Mouse (Mus musculus): ENCODE results near the gene Slc4a2. TPM values are rescaled to one million over a fixed set of nuclear protein-coding genes. Genes with fewer than 3 reads are reported as not detected.

The Slc4a2 gene
- total and polyA plus RNA-seq, 2 experiments from 2014 or later, result 11.8 to 35.7 TPM

DNA sequence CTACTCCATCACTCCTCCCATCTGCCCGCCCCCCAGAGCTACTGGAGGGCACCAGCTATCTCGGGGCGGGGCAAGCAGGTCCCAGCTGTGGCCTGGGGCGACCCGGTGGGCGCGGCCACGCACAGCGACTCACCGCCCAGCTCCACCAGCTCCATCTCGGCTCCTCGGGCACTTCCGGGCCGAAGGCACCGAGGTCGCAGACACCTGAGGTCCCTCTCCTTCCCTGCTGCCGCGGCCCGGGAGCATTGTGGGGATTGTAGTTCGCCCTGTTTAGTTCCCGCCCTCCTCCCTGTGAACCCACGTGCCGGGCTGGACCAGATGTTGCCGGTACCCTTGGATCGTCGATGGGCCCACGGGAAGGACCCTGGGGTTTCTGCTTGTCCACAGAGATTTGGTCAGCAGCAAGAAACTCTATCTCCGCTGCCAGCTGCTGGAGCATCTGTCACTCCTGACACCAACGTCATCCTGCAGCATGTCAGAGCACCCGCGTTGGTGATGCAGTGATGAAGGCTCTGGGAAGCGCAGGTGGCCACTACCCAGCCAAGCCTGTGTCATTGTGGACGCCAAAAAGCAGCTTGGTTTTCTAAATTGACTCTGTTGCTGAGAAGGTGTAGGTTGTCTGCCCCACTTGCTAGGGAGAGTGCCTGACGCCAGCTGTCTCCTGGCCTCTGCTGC lies 24.1 kb downstream of the Slc4a2 start, which contains the start of gene Tmub1:
Tmub1 (minus strand) TSS at position 231 of the 675 bp plus-strand sequence.
- H3K9ac ChIP-seq (replicated peaks; ENCODE audit: low read length, poor library complexity, severe bottlenecking), result peak within 1 kb of the TSS; percentile 66
- DNase-seq (ENCODE audit: low spot score) (peak; percentile 79), ATAC-seq (ENCODE audit: low FRiP score) (peak; percentile 64)
- H3K27me3 ChIP-seq (ENCODE audit: insufficient read depth, low read length), result no peaks in the 10 kb centered on the region
- peak within 1 kb of the TSS; percentile 70 for H3K4me3 ChIP-seq (ENCODE audit: low read depth, low read length)
- no peaks in the 10 kb centered on the region for H3K9me3 ChIP-seq (ENCODE audit: low read length)
- peak within 1 kb of the TSS; percentile 92 for H3K4me2 ChIP-seq (ENCODE audit: low read depth, low read length, poor library complexity, severe bottlenecking)
- no peak for TF ChIP-seq CTCF (IDR thresholded peaks at IDR 0.05)
- H3K4me1 ChIP-seq (ENCODE audit: insufficient read depth, low read length), result peaks cover 16% of the 10 kb centered on the region
- 1% methylated on average over 34 of the region's 34 CpGs for WGBS
- H3K27ac ChIP-seq (ENCODE audit: low read depth, low read length), result peak within 1 kb of the TSS; percentile 57
- H3K36me3 ChIP-seq (ENCODE audit: insufficient read depth, low read length), result peaks cover 3% of the 10 kb centered on the region; the same call in 1 of the 2 replicates

DNA sequence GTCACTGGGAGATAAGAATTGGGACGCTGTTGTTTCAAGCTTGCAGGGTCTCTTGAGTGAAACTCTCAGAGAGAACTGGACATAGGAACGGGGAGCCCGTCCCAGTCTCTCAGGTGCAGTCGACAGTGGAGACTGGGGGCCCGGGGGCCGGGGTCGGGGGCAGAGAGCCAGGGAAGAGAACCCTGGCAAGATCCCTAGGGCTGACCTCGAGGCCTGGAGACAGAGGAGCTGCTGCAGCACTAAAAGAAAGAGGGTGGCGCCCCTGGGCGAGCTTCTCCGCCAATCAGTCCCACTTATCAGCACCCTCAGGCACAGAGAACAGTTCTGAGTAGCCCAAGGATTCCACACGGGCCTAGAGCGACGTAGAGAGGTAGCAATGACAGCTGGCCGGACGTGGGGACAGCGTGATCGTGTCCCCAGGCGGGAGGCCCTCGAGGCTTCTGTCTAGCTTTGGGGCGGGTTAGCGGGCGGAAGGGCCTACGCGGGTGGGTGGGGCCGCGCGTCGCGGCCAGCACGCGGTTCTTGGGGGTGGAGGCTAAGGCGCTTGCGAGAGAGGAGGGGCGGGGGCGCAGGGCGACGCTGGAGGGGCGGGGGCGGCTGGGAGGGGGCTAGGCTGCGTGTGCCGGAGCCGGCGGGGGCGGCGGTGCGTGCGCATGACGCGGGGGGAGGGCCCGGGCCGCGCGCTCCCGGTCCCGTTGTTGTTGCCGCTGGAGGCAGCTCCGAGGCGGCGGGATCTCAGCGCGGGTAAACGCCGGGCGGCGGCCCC lies 27.8 kb downstream of the Slc4a2 start:
- H3K36me3 ChIP-seq (ENCODE audit: insufficient read depth, low read length), result no peaks in the 10 kb centered on the region
- TF ChIP-seq CTCF (IDR thresholded peaks at IDR 0.05), result no peak
- DNase-seq (ENCODE audit: low spot score), result peak; percentile 92
- H3K4me3 ChIP-seq (ENCODE audit: low read depth, low read length), result peak overlapping the region; percentile 65
- WGBS, result 2% methylated on average over 29 of the region's 66 CpGs
- peak; percentile 77 for ATAC-seq (ENCODE audit: low FRiP score)
- peak overlapping the region; percentile 98 for H3K4me2 ChIP-seq (ENCODE audit: low read depth, low read length, poor library complexity, severe bottlenecking)
- no peaks in the 10 kb centered on the region for H3K27me3 ChIP-seq (ENCODE audit: insufficient read depth, low read length)
- H3K27ac ChIP-seq (ENCODE audit: low read depth, low read length), result peak overlapping the region; percentile 86
- H3K9ac ChIP-seq (replicated peaks; ENCODE audit: low read length, poor library complexity, severe bottlenecking), result peak overlapping the region; percentile 91
- peaks cover 27% of the 10 kb centered on the region for H3K4me1 ChIP-seq (ENCODE audit: insufficient read depth, low read length)
- no peaks in the 10 kb centered on the region for H3K9me3 ChIP-seq (ENCODE audit: low read length)

GRCm38 (mm10) chr5:24452030-24452690 lies 28.5 kb downstream of the Slc4a2 start, which contains the start of gene Agap3:
TSS of gene Agap3 (plus strand) at chr5:24452177.
- Histone ChIP-seq H3K4me3 (ENCODE audit: low read depth, low read length) (peak within 1 kb of the TSS; percentile 65), H3K9me3 (ENCODE audit: low read length) (no peaks in the 10 kb centered on the region), H3K36me3 (ENCODE audit: insufficient read depth, low read length) (no peaks in the 10 kb centered on the region), H3K9ac (replicated peaks; ENCODE audit: low read length, poor library complexity, severe bottlenecking) (peak within 1 kb of the TSS; percentile 91), H3K4me1 (ENCODE audit: insufficient read depth, low read length) (peaks cover 27% of the 10 kb centered on the region), H3K27me3 (ENCODE audit: insufficient read depth, low read length) (no peaks in the 10 kb centered on the region), H3K27ac (ENCODE audit: low read depth, low read length) (peak within 1 kb of the TSS; percentile 86), H3K4me2 (ENCODE audit: low read depth, low read length, poor library complexity, severe bottlenecking) (peak within 1 kb of the TSS; percentile 98)
- peak; percentile 4; the same call in 1 of the 2 replicates for ATAC-seq (ENCODE audit: low FRiP score)
- no peak for TF ChIP-seq CTCF (IDR thresholded peaks at IDR 0.05)
- 0% methylated on average over 59 of the region's 85 CpGs for WGBS
- DNase-seq (ENCODE audit: low spot score), result peak; percentile 50

- WGBS, result under 1% methylated on average over 29 of the region's 29 CpGs
- DNase-seq (ENCODE audit: low spot score), result no peak
Measured at GRCm38 (mm10) chr5:24452691-24453233, 29.1 kb downstream of the Slc4a2 start.

DNA sequence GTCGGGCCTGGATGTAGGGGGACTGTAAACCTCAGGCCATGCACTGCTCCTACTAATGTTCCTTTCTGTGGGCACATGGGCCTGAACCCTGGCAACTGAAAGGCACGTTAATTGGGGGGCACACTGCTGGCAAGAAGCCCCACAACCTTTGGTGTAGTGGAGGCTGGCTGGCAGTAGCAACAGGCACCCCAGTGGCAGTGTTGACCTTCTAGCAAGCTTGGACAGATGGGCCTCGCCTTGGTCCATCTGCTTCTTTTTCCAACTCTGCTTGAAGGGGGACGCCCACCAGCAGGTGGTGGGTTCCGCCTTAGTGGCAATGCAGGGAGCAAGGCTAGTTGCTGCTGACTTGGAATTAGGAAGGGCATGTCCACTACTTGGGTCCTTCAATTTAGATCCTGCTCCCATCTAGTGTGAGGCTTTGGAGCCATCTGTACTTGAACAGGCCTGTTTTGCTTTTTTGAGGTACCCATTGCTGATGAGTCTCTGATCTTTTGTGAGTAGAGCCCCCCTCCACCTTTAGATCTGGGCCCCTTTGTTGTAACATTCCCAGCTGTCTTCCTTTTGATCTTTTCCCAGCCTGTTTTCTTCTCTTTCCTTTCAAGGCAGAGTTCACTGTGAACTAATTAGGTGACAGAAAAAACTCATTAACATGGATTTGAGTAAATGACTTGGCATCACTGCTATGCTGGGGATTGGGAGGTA lies 29.8 kb downstream of the Slc4a2 start:
- Histone ChIP-seq H3K4me3 (ENCODE audit: low read depth, low read length) (peak overlapping the region; percentile 65), H3K27ac (ENCODE audit: low read depth, low read length) (peak overlapping the region; percentile 86), H3K9ac (replicated peaks; ENCODE audit: low read length, poor library complexity, severe bottlenecking) (peak overlapping the region; percentile 91), H3K4me1 (ENCODE audit: insufficient read depth, low read length) (peaks cover 22% of the 10 kb centered on the region), H3K4me2 (ENCODE audit: low read depth, low read length, poor library complexity, severe bottlenecking) (peak overlapping the region; percentile 98), H3K36me3 (ENCODE audit: insufficient read depth, low read length) (no peaks in the 10 kb centered on the region), H3K9me3 (ENCODE audit: low read length) (no peaks in the 10 kb centered on the region), H3K27me3 (ENCODE audit: insufficient read depth, low read length) (no peaks in the 10 kb centered on the region)
- TF ChIP-seq CTCF (IDR thresholded peaks at IDR 0.05), result 0 out of 2 replicates have a peak, but pooled peaks have one; percentile 15
- WGBS, result 2% methylated on average over 5 of the region's 5 CpGs
- peak; percentile 64 for DNase-seq (ENCODE audit: low spot score)
- no peak; the same call in 1 of the 2 replicates for ATAC-seq (ENCODE audit: low FRiP score)

More at GRCm38 (mm10) chr5:24452691-24453233, 29.1 kb downstream of the Slc4a2 start:
- H3K27ac ChIP-seq (ENCODE audit: low read depth, low read length), result peak overlapping the region; percentile 86
- peak overlapping the region; percentile 91 for H3K9ac ChIP-seq (replicated peaks; ENCODE audit: low read length, poor library complexity, severe bottlenecking)
- H3K4me1 ChIP-seq (ENCODE audit: insufficient read depth, low read length), result peaks cover 27% of the 10 kb centered on the region
- H3K4me2 ChIP-seq (ENCODE audit: low read depth, low read length, poor library complexity, severe bottlenecking), result peak overlapping the region; percentile 98
- 0 out of 2 replicates have a peak, but pooled peaks have one; percentile 2 for TF ChIP-seq CTCF (IDR thresholded peaks at IDR 0.05)
- H3K9me3 ChIP-seq (ENCODE audit: low read length), result no peaks in the 10 kb centered on the region
- no peaks in the 10 kb centered on the region for H3K27me3 ChIP-seq (ENCODE audit: insufficient read depth, low read length)
- H3K36me3 ChIP-seq (ENCODE audit: insufficient read depth, low read length), result no peaks in the 10 kb centered on the region
- ATAC-seq (ENCODE audit: low FRiP score), result no peak; the same call in 1 of the 2 replicates
- peak overlapping the region; percentile 65 for H3K4me3 ChIP-seq (ENCODE audit: low read depth, low read length)
